Mouse (Mus musculus) E14TG2a.4 (cell line): ENCODE results near the gene Tspan3.

Experiments
- H3K27me3 ChIP-seq: 2 replicates; pipeline ENCODE4 v1.6.1; 2014; ENCODE audit warnings: low read length, control low read depth; ENCODE audit not compliant: insufficient read depth
- H3K36me3 ChIP-seq: 2 replicates; pipeline ENCODE4 v1.6.1; 2014; ENCODE audit warnings: low read length, control low read depth; ENCODE audit not compliant: insufficient read depth
- H3K4me1 ChIP-seq: replicated peaks from 2 replicates; pipeline ENCODE4 v1.6.1; 2014; ENCODE audit warnings: low read depth, low read length, control low read depth
- H3K4me3 ChIP-seq: replicated peaks from 2 replicates; pipeline ENCODE4 v1.5.1; 2014; ENCODE audit warnings: mild to moderate bottlenecking, low read length
- H3K9me3 ChIP-seq: 2 replicates; pipeline ENCODE4 v1.6.1; 2014; ENCODE audit warnings: low read length, control low read depth
- CTCF ChIP-seq: conservative IDR thresholded peaks from 2 replicates; pipeline ENCODE4 v1.5.1; 2014; ENCODE audit warnings: low read length
- NANOG ChIP-seq: IDR thresholded peaks from 2 replicates; pipeline ENCODE4 v1.6.1; 2014; ENCODE audit warnings: borderline replicate concordance, low read length, mixed read lengths
- POU5F1 ChIP-seq: IDR thresholded peaks from 2 replicates; pipeline ENCODE4 v1.6.1; 2014; ENCODE audit warnings: low read length, borderline replicate concordance

The Tspan3 gene

GRCm38 (mm10) chr9:56165377-56165776 lies at the start of gene Tspan3:
Tspan3 (minus strand) TSS chr9:56165477.
- Histone ChIP-seq H3K36me3 (no peaks in the 10 kb centered on the region), H3K4me1 (peaks cover 26% of the 10 kb centered on the region), H3K9me3 (no peaks in the 10 kb centered on the region), H3K27me3 (peaks cover 15% of the 10 kb centered on the region), H3K4me3 (no peak within 1 kb of the TSS)
- no peak for TF ChIP-seq CTCF

- no peak overlapping the region for H3K4me3 ChIP-seq
- no peaks in the 10 kb centered on the region for H3K36me3 ChIP-seq
- no peaks in the 10 kb centered on the region for H3K27me3 ChIP-seq
- peaks cover 10% of the 10 kb centered on the region for H3K4me1 ChIP-seq
- no peak for TF ChIP-seq POU5F1
- TF ChIP-seq CTCF = peak; percentile 81
- no peak for TF ChIP-seq NANOG
- peaks cover 6% of the 10 kb centered on the region; the same call in 1 of the 2 replicates for H3K9me3 ChIP-seq
Observed at GRCm38 (mm10) chr9:56213451-56214291, 48.4 kb upstream of the Tspan3 start.

GRCm38 (mm10) chr9:56208817-56209216 lies 43.5 kb upstream of the Tspan3 start:
- TF ChIP-seq POU5F1 (no peak), NANOG (no peak), CTCF (no peak)
- H3K4me1 ChIP-seq = peaks cover 5% of the 10 kb centered on the region
- H3K27me3 ChIP-seq = no peaks in the 10 kb centered on the region

GRCm38 (mm10) chr9:56207516-56207915 lies 42.2 kb upstream of the Tspan3 start:
- no peak for TF ChIP-seq CTCF
- no peak overlapping the region for H3K4me3 ChIP-seq

More at GRCm38 (mm10) chr9:56208817-56209216, 43.5 kb upstream of the Tspan3 start:
- Histone ChIP-seq H3K9me3 (peaks cover 6% of the 10 kb centered on the region; the same call in 1 of the 2 replicates), H3K4me3 (no peak overlapping the region), H3K36me3 (peaks cover 35% of the 10 kb centered on the region)

GRCm38 (mm10) chr9:56207083-56207482 lies 41.8 kb upstream of the Tspan3 start:
- peaks cover 38% of the 10 kb centered on the region for H3K36me3 ChIP-seq
- TF ChIP-seq NANOG (no peak), CTCF (no peak), POU5F1 (no peak)
- H3K4me1 ChIP-seq = no peaks in the 10 kb centered on the region
- H3K9me3 ChIP-seq = peaks cover 9% of the 10 kb centered on the region; the same call in 1 of the 2 replicates
- no peak overlapping the region for H3K4me3 ChIP-seq
- no peaks in the 10 kb centered on the region for H3K27me3 ChIP-seq

More at GRCm38 (mm10) chr9:56207516-56207915, 42.2 kb upstream of the Tspan3 start:
- Histone ChIP-seq H3K4me1 (no peaks in the 10 kb centered on the region), H3K9me3 (peaks cover 6% of the 10 kb centered on the region; the same call in 1 of the 2 replicates), H3K36me3 (peaks cover 38% of the 10 kb centered on the region), H3K27me3 (no peaks in the 10 kb centered on the region)

- Histone ChIP-seq H3K27me3 (no peaks in the 10 kb centered on the region), H3K4me1 (peaks cover 5% of the 10 kb centered on the region; the same call in 1 of the 2 replicates), H3K36me3 (peaks cover 38% of the 10 kb centered on the region), H3K4me3 (no peak overlapping the region), H3K9me3 (peaks cover 8% of the 10 kb centered on the region; the same call in 1 of the 2 replicates)
- no peak for TF ChIP-seq CTCF
- no peak for TF ChIP-seq POU5F1
- TF ChIP-seq NANOG = no peak
Observed at GRCm38 (mm10) chr9:56205336-56205735, 40.1 kb upstream of the Tspan3 start.

GRCm38 (mm10) chr9:56204316-56204715 lies 39.0 kb upstream of the Tspan3 start:
- TF ChIP-seq POU5F1 (no peak), CTCF (no peak), NANOG (no peak)
- peaks cover 9% of the 10 kb centered on the region; the same call in 1 of the 2 replicates for H3K4me1 ChIP-seq
- no peak overlapping the region for H3K4me3 ChIP-seq
- H3K36me3 ChIP-seq = peaks cover 38% of the 10 kb centered on the region
- H3K27me3 ChIP-seq = no peaks in the 10 kb centered on the region
- peaks cover 4% of the 10 kb centered on the region; the same call in 1 of the 2 replicates for H3K9me3 ChIP-seq

GRCm38 (mm10) chr9:56200645-56201314 lies 35.5 kb upstream of the Tspan3 start:
- Histone ChIP-seq H3K27me3 (no peaks in the 10 kb centered on the region), H3K4me1 (peaks cover 10% of the 10 kb centered on the region), H3K36me3 (peaks cover 19% of the 10 kb centered on the region), H3K9me3 (peaks cover 4% of the 10 kb centered on the region; the same call in 1 of the 2 replicates), H3K4me3 (no peak overlapping the region)
- TF ChIP-seq POU5F1 = no peak
- TF ChIP-seq CTCF = peak; percentile 80
